Mouse (Mus musculus) lung, postnatal 4 days (tissue): ENCODE results near the gene Kit.
A peak's percentile ranks its signal among the peaks of the same experiment; 100 is the strongest.

ENCODE experiments used
- DNase-seq, 2 experiments: peaks; one replicate each; pipeline ENCODE4 v3.0.0; 2021

Gene Kit

DNA sequence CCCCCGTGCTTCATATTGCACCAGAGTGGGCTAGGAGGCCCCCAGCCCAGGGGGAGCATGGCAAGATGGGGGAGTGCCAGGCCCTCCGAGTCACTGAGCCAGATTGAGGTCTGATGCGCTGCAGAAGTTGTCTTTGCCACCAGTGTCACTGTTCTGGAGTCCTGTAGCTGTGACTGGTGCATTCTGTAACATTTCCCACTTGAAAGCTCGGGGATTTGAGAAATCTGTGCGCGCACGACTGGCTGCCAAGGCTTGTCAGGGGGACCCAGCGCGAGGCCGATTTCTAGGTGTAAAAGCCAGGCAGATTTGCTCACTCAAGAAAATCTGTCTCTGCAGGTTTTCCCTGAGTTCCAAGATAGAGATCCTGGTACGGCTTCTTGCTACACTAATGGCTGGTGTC lies 16.9 kb downstream of the Kit start:
- DNase-seq: no peak

DNA sequence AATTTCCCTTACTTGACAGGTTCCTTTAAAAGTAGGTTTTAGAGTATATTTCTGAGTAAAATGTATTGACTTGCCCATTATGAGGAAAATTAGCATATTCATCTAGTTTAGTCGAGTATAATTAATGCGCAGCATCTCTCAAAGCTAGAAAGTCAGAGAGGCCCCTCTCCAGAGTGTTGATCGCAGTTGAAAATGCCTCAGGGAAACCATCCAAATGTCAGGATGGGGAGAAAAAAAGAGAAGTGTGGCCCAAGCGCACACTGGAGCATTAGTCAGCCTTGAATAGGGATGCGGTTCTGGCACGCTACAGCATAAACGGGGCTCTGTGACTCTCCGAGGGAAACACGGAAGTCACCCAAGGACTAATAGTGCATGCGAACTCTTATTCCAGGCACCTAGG lies 20.6 kb downstream of the Kit start:
- DNase-seq: no peak

DNA sequence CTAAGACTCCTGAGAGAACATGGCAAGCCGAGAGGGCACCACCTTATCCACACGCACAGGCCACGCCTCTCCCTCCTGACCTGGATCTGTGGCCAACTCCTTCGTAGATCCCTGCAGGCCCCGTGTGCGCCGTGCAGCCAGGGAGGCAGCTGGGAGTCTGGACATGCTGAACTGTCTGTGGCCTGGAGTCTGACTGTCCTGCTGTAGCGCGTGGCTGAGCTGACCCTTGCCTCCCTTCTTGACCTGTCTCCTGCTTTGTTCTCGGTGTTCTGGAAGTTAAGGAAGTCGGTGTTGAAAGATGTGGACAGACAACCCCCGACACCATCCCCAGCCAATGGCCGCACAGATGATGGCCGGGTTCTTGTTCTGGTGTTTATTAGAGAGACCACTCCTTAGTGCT lies 21.5 kb downstream of the Kit start:
- peak; percentile 17 to 71 for DNase-seq

DNA sequence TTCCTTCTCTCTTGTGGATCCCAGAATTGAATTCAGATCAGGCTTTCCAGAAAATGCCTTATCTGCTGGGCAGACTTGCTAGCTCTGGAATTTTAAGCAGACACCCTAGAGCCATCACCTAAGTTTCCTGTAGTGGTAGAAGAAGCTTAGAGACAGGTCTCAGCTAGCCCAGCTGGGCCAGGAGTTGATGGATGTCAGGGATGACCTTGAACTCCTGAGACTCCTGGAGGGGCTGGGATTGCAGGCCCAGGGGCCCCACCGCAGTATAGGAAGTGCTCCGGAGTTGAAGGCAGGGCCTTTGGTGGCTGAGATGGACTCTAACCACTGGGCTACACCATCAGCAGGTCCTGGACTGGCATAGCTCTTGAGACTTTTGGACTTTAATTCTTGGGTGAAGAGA lies 22.6 kb downstream of the Kit start:
- DNase-seq: no peak

DNA sequence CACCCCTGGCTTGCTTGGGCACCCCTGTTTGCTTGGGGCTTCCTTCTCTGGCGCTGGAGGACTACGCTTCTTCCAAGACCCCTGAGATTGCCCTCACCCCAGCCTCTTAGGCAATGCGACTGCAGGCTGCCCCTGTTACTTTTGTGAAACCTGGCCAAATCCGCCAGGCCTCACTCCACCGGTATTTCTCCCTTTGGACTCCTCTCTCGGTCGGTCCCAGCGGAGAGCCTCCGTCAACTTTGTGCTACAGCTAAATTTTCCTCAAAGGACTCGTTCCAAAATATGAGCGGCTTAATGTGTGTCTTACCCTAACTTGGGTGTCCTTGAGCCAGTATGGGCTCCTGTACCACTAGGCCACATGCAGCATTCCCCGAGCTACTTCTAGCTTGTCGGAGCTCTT lies 23.8 kb downstream of the Kit start:
- DNase-seq: no peak

DNA sequence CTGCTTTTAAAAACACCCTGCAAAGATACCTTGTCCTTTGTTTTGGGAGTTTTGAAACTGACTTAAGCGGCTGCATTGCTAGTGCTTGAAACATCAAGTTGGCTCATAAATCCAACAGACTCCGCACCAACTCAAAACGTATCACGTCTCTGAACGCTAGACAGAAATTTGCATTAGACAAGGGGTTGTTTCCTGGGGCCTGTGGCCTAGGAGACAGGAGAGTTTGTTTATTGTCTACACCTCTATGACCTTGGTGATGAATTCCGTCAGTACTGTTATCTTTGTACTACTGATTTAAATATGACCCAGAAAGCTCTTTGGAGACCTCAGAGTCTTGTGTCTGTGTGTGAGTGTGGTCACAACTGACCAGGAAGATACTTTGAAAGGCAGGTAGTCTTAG lies 25.3 kb downstream of the Kit start:
- no peak for DNase-seq

DNA sequence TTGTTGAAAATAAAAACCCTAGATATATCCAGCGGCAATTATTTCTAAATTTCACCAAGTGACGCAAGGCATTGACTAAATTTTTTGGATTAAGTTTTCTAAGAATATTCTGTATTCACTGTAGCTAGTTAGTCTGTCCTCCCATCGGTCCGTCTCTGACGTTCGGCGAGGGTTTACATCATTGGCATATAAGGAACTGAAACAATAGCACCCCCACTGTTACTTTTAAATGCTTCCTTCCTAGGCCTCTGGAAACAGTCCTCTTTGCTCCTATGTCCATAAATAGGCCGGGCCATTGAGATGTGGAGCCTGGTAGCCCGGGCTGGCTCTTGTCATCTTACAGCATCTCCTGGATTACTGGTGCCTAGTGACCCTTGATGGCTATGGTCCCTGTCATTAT lies 29.5 kb downstream of the Kit start:
- DNase-seq: no peak

DNA sequence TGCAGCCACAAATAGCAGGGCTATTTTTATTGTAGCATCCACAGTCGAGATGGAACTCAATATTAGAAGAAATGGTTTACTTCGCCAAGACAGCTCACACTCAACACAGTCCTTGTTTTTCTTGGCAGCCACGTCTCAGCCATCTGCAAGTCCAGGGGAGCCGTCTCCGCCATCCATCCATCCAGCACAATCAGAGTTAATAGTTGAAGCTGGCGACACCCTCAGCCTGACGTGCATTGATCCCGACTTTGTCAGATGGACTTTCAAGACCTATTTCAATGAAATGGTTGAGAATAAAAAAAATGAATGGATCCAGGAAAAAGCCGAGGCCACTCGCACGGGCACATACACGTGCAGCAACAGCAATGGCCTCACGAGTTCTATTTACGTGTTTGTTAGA lies 32.2 kb downstream of the Kit start:
- DNase-seq: no peak

DNA sequence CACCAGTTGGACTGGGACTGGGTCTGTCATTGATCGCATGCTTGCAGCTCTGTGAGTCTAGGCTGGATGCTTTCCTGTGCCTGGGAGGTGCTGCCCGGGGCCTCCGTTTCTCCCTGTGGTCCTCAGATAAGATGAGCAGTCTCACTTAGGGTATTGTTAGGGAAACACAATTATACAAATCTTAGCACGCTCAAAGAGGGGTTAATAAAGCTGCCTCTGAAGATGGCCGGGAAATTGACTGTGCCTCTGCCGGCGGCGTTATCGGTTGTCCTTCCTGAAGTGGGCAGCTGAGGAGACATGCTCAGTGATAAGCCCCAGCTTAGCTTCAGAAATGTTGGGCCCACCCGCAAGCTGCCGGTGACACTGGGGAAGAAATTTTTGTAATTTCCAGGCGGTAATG lies 33.3 kb downstream of the Kit start:
- DNase-seq: no peak

DNA sequence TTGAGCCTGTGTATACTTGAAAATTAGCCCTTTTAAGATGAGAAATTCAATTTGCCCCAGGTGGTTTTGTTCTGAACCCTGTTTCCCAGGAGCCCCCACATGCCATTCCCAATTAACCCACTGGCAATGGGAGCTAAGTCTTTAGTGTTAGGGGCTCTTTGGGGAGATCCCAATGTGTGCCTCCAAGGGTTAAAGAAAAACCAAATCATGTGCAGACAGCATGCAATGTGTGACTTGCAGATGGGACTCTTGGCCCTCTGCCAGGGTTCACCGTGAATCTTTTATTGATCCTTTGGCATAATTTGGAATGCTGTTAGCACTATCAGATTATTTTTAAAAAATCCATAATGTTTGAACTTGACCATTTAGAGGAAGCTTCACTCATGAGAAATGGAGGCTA lies 37.7 kb downstream of the Kit start:
- DNase-seq: no peak

DNA sequence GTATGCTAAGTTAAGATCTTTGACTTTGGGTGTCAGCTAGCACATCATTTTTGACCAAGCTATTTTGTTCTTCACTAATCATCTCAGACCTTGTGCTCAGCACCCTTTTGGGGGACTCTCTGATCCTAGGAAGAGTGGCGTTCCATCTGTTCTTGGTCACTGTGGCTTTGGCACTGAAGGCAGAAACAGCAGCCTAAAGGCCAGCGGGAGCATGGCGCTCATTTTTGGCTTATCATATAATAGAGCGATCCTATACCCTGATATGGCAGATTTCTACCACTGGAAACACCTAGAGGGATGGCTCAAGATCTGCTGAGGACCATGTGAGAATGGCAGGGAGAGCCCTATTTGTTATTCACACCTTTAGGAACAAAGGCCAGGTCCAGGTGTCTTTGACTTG lies 38.2 kb downstream of the Kit start:
- no peak for DNase-seq

DNA sequence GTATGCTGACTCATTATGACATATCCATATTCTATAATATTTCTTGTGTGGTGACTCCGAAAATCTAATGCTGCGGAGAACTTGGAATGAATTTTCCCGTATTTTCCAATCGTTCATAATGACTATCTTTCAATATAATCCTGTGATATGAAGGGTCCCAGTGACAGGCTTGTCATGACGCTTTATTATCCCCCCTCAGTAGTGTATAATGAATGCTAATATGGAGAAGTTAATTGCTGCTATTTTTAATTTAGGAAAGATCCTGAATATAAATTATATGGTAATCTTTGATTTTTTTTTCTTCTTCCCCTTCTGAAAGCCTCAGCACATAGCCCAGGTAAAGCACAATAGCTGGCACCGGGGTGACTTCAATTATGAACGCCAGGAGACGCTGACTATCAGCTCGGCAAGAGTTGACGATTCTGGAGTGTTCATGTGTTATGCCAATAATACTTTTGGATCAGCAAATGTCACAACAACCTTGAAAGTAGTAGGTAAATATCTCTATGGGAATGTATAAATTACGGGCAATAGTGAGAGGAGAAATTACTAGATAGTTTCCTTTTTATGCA lies 40.4 kb downstream of the Kit start:
- no peak for DNase-seq

DNA sequence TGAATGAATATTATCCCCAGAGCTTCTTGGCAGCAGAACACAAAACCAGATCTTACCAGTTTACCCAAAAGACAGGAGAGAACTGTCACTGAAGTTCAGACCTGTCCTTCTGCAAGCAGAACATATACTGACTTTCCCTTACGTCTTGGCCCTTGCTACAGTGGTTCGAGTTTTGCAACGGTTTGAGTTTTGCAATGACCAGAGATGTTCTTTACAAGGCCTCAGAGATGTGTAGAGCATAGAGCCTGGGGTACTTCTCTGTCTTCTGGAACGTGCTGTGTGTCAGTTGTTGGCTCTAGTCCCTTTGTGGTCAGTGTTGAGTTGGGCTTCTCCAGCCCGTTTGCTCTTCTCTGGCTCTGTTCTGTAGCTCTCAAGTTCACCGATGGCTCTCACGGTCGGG lies 40.9 kb downstream of the Kit start:
- no peak for DNase-seq

DNA sequence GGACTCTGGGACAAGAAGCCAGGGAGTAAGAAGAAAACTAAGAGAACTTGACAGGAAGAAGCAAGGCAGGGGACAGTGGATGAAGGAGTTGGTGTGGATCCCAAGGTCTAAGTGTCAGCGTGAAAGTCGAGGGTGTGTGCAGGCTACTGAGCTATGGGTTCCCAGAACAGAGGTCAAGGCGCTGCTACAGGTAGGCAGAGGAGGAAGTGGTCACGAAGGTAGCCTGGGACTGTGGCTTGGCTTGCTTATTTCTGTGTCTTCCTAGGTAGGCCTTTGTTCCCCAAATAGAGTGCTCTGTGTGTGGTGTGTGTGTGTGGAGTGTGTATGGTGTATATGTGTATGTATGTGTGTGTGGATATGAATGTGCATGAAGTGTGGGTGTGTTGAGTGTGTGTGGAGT lies 47.7 kb downstream of the Kit start:
- DNase-seq: no peak

DNA sequence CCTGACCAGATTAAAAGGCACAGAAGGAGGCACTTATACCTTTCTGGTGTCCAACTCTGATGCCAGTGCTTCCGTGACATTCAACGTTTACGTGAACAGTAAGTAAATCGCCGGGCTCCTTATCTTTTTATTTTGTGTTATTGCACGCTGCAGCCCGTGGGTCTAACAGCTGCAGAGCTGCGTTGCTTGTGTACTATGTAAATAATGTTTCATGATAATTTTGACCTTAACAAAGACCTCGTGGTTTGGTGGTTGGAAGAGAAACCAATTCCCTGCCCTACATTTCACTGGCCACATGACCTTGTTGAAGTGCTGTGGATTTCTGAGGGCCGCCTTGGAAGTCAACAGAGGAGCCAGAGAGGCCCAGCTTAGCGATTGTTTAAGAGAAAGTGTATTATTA lies 48.3 kb downstream of the Kit start:
- DNase-seq: no peak

DNA sequence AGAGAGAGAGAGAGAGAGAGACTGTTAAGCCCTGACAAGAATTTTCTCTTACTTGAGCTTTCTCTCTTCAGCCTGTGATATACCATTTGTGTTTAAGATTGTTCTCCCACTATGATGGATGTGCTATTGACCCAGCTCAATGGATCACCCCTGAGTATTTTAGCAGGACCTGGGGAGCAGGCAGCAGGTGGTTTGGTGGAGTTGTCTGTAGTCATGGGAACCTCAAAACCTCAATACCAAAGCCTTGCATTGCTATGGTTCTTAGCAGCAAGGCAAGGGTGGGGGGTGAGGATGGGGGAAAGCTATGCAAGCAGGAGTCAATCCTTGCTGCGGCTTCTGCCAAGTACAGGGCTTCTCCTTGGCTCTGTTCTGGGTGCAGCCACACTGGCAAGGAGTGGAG lies 48.8 kb downstream of the Kit start:
- DNase-seq: no peak

DNA sequence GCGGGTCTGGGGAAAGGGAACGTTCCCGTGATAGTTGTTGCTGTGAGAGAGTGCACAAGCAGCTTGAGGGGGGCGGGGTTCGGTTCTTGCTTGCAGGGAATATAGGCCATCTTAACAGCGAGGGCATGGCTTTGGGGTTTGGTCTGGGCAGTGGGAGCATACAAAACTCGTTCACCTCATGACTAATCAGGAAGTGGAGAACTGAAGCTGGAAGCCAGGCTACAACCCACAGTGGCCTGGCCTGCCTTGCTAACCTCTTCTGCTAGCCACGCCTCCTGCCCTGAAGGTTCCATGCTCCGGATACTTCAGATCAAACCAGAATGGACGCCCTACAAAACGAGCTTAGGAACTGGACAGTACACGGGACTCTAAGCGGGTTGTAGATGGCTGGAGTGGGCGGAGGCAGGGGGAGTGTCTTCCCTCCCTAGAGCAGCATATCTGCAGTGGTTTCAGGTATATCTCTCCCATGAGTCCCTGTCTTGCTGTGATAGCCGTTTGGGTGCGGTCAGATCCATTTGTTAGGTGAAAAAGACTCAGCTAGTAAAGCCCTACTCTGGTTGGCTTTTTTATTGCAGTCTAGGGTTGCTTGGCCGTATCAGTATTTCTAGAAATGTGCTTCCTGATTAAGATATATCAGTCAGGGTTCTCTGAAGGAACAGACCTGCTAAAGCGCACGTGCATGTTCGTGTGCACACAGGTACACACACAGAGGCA lies 49.4 kb downstream of the Kit start:
- DNase-seq: no peak

DNA sequence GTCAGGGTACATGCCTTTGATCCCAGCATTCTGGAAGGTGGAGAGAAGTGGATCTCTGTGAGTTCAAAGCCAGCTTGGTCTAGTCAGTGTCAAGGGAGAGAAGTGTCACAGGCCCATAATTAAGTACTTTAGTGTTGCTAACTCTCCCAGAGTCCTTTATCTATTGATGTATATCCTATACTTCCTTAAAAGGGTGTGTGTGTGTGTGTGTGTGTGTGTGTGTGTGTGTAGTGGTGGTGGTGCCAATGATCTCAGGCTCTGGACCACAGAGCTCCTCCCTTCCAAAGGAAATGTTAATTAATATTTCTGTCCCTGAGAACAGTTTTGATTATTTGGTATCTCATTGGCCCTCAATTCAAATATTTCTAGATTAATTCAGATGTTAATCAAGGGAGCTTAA lies 50.3 kb downstream of the Kit start:
- no peak for DNase-seq

DNA sequence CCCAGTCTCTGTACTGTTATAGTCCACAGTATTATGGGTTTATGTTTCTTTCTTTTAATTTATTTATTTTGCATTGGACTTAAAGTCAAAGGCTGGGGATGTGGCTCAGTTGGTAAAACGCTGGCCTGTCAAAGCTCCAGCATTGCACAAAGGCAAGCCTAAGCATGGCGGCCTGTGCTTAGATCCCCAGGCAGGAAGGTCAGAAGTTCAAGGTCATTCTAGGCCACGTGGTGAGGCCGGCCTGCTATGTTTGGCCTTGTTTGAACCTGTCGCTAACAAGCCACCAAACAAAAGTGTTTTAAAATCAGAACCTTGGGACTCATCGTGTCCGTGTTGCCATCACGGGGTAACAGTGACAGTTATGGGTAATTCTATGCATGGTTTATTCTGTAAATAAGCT lies 51.6 kb downstream of the Kit start:
- DNase-seq: no peak

DNA sequence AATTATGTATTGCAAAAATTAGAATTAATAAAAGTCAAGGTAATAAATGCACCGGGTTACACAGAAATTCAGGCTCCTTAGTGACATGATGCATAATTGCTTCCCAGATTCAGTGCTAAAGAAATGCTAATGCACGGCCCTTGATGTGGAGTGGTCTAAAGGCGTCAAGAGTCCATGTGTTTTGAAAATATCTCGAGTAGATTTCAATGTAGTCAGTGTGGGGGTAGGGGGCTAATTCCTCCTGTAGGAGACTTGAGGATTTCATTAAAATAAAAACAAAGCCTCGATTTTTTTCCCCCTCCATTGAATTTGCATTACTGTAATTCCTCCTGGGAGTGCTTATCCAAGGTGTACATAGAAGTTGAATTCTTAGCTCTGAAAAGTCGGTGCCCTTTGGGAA lies 52.0 kb downstream of the Kit start:
- no peak for DNase-seq

DNA sequence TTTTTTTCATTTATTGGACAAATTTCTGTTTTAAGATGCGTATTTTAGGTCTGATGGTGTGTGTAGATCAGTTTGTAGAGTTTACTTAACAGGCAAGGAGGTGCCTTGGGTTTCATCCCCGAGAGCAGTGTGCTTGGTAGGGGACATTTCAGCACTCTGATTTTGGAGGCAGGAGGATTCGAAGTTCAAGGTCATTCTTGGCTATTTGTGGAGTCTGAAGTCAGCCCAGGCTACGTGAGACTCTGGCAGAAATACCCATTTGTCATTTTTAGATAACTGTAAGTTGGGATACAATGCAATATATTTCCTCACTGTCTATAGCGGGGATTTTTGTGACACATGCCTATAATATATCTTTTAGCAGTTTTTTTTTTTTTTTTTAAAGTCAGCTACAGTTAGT lies 57.5 kb downstream of the Kit start:
- no peak for DNase-seq

DNA sequence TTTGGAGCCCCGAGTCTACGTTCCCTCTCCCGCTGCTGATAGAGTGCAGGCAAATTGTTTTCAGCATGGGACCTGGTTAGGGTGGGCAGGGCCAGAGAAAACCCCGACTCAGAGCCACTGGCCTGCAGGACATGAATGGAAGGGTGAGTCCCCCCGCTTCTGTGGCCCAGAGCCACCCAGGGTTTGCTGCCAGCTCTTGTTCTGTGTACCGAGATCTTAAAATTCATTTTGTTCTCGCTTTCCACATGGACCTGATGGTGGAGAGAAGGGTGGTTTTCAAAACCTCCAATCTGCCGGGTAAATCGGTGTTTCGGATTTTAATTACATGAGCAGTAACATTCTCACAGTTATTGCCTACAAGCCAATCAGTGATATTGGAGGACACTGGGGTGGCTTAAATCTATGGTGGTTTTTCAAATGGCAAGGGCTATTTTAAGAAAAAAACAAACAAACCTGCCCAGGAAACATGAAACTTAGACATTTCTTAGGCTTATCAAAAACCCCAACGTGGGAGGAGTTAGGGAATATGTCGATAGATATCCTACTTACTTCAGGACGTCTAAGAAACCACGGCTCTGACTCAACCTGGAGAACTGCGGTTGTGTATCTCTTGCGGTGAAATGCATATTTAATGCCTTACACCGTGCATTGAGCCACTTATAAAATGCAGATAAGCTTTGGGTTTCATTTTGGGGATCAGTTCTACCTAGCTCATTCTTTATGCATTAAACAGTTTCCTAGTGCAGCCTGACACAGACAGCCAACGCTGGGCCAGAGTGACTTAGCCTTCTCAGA lies 58.3 kb downstream of the Kit start:
- DNase-seq: no peak

DNA sequence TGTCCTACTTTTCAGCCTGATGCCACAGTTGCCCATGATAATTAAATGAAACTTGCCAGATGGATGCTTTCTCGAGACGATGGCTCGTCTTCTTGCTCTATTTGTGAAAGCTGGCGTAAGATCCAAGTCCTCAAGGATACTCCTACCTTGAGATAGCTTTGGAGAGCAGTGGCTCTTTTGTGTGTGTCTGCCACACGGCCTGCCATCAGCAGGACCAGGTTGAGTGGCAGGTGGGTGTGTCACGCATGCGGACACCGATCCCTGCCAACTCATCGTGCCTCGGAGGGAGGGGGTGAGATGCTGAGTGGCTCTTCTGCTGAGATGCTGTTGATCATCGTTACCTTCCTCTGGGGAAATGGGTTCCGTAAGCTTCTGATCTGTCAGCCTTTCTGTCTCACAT lies 60.7 kb downstream of the Kit start:
- DNase-seq: no peak

DNA sequence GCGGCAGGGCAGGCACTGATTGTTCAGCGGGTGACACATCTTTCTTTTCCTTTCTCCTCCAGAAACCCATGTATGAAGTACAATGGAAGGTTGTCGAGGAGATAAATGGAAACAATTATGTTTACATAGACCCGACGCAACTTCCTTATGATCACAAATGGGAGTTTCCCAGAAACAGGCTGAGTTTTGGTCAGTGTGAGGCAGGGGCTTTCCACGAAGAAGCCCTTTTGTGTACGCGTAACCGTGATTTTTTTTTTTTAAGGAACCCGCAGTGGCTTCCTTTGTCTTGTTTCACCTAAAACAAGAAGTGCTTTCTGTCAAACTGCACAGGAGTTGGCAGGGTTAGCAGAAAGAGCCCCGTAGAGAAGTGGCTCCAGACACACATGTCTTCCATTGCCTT lies 65.9 kb downstream of the Kit start:
- no peak for DNase-seq

DNA sequence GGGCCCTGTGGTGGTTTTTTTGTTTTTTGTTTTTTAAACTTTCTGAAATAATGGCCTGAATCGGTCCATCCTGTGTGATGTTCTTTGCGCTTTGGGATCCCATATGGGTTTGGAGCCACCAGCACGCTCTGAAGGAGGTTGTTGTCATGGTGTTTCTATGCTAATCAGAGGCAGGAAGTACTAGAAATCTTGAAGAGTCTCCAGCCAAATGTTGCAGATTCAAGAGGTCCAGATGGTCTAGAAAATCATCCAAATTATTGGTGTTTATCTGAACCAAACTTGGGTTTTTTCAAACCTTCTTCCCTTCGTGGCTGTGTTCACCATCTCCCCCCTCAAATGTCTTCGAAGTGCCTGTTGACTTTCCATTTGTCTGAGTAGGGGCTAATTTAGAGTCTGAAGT lies 72.3 kb downstream of the Kit start:
- DNase-seq: no peak
